Mouse (Mus musculus): Measurements from ENCODE around the gene Cadm3. TPM values are rescaled to one million over a fixed set of nuclear protein-coding genes. Genes with fewer than 3 reads are reported as not detected.
A peak's percentile ranks its signal among the peaks of the same experiment; 100 is the strongest.

Gene Cadm3
- total RNA-seq (2021) = 1 to 10 TPM; 3.9 to 6.1 TPM
- polyA plus RNA-seq (2012; rRNA removed) = 6.8 and 9.3 TPM in 2 replicates
- long read RNA-seq, partial matches to known transcripts = 0 of 2 reads
- long read RNA-seq, other reads (novel, unspliced or antisense) = 1 of 2 reads

DNA sequence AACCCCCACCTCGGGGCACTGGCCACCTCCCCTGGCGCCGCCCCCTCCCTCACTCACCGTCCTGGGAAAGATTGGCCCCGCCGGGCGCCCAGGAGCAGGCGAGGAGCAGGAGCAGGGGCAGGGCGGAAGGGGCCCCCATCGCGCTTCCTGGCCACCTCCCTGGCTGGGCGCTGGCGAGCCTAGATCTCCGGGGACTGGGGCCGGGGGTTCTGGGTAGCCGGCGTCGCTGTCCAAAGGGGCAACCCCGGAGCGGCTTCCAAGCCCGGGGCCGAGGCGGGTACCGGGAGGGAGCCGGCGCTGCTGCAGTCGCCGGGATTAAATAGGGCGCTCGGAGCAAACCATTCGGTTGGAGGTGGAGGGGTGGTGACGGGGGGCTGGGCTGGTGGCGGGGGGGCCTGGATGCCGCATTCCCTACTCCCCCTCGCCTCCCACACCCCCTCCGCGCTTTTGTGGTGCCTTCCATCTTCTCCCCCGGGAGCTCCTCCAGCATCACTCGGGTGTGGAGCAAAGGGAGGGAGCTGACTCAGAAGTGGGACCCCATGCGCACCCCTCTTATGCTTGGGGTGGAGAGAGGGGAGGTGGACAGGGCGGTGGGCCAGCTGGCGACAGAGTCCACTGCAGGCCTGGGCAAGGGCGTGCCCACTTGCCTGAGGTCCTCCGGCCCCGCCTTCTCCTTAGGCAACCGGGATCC lies at the start of gene Cadm3:
Cadm3 (minus strand) TSS at position 340 of the 691 bp plus-strand sequence.
- no peak for DNase-seq

DNA sequence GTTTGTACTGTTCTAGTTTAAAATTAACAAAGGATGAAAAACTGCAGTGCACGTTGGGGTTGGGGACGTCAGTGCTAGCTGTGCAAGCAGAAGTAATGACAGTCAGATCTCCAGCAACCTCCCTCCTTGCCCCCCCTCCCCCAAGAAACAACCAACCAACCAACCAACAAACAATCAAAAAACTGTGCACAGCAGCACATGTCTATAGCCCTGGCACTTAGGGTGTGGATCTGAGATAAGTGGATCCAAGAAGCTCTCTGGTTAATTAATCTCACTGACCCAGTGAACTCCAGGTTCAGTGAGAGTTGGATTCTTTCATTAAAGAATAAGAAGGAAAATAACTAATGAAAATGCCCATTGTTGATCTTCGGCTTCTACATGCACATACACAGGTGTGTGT lies 47.1 kb upstream of the Cadm3 start:
- no peak for DNase-seq

DNA sequence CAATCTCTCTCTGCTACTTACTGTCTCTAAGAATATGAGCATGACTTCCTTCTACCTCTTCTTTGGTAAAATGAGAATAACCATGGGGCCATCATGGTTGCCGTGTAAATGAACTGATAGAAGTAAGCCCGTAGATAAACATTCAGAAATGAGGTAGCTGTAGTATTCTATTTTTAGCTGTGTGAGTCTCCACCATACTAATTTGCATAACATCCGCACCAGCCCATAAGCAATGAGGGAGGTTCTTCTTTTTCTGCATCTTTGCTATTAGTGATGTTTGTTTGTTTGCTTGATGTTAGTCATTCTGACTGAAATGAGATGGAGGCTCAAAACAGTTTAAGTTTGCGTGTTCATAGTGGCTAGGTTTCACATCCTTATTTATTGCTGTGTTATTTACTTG lies 44.4 kb upstream of the Cadm3 start:
- DNase-seq = no peak

DNA sequence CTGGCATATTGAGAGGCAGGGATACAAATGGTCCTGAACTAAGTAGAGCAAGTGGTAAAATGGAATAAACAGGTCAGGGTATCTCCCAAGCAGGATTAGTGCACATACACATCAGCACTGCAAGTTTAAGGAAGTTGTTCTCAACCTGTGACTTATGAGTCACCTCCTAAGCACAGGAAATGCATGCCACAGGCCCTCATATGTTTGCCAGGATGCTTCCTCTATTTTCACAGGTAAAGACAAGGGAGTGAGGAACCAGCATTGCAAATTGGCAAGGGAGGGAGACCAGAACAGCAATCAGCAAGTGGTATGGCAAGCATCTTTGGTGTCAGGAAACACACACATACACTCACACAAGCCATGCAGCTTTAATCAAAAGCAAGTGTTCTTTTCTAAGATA lies 41.6 kb upstream of the Cadm3 start:
- DNase-seq = no peak

DNA sequence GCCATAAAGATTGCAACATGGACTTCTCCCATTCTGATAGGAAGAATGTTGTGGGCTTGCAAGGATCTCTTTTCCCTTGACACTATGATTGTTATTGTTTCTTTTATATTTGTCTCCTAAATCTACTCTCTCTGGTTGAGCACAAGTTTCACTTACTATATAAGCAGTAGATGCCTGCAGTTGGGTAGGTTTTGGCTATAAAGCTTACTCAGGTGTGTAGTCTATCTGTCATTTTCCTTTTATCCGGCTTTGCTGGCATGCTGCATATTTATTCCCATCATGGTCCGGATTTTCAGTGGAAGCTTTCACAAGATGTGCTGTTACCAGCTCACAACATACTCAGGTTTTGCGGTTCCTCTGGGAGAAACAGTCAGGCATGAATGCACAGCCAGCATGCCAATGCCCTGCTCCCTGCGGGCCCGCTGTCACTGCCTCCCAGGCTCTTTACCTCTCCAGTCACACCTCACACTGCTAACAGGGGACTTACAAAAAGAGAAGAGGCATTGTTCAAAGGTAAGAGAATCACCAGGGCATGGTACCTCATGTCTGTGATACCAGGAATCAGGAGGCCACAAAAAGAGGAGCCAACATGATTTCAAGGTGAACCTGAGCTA lies 37.3 kb upstream of the Cadm3 start:
- DNase-seq = no peak

DNA sequence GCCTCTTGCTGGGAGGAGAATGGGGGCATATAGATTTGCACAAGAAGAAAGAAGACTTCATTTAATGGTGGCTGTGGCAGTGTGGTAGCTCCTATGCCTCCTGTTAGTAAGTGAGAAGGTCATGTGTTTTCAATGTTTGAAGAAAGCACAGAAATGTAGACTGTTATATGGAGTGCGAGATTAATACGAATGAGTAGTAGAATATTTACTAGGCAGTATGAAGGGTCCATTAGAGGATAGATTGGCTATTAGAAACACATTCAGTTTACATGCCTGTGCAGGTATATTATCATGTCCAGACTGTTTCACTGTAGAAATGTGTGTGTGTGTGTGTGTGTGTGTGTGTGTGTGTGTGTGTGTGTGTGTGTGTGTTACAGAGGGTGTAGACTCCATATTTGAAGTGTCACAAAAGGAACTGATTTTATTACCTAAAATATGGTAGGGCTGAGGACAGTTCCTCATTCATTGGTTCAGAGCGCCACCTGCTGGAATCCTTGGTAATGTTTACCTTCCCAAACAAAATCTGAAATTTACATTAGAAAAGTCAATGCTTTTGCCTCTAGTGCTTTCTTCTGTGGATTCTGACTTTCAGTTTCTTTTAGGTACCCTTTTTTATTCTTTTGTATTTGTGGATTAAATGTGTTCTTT lies 31.0 kb upstream of the Cadm3 start:
- peak; percentile 16 for DNase-seq

DNA sequence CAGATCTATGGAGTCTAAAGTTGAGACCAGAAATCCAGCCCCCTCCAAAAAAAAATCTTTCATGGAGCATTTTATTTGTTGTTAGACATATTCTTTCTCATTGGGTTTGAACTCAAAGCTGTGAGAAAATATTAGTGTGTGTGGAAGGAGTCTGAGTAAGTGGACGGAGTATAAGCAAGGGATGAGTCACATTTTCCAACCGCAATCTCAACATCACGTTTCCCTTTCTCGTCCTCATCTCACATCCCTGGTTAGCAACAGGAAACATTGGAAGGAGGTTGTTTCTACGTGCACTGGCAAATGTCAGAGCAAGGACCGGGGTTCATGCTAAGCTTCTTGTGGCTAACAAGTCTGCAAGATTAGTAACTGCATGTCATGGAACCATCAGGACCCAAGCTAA lies 24.3 kb upstream of the Cadm3 start:
- DNase-seq = no peak

DNA sequence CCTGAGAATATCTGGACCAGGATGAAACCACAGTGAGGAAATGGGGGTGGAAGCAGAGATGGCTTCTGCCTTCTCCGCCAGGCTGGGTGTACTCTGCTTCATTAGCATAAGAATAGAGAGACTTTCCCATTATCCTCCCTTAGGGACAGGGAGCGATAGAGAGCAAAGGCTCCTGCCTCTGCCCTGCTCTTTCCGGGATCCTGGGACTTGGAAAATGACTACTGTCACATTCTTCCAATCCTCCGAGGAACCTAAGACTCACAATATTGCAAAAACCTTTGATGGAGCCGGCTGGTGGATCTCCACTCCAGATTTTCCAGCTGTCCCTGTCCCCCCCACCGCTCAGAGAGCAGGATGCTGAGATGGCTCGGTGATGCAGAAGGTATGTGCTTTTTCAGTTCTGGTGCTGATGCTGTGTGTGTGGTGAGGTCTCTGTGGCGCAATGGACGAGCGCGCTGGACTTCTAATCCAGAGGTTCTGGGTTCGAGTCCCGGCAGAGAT lies 22.5 kb upstream of the Cadm3 start:
- DNase-seq = peak; percentile 12

DNA sequence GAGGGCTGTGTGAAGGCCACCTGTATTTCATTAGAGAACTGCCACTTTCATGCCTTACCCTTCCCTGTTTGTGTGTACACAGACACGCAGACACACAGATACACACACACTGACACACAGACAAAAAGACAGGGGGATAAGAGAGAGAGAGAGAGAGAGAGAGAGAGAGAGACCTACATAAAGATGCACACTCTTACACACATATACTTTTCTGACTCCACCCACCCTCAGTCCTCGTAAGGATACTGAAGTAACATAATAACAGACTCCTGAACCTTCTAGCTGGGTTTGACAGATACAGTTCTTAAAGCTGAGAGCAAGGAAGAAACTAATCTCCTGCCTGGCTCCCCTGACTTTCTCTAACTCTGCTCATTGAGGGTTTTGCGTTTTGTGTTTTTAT lies 21.9 kb upstream of the Cadm3 start:
- DNase-seq = no peak

DNA sequence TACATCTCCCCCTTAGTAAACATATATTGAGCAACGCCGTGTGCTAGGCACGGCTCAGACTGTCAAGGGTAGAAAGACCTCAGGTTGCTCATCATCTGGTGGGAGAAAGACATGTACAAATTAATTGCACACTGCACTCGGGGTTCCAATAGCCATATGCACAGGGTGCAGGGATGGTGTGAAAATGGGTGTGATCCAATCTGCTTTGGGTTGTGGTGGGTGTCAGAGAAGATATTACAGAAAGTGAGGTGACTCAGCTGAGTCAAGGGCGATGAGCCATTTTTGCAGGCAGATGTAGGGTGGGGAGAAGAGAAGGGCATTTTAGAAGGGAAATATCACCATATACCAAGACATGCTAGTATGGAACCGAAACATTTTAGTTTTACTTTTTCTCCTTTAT lies 13.9 kb upstream of the Cadm3 start:
- DNase-seq = no peak

DNA sequence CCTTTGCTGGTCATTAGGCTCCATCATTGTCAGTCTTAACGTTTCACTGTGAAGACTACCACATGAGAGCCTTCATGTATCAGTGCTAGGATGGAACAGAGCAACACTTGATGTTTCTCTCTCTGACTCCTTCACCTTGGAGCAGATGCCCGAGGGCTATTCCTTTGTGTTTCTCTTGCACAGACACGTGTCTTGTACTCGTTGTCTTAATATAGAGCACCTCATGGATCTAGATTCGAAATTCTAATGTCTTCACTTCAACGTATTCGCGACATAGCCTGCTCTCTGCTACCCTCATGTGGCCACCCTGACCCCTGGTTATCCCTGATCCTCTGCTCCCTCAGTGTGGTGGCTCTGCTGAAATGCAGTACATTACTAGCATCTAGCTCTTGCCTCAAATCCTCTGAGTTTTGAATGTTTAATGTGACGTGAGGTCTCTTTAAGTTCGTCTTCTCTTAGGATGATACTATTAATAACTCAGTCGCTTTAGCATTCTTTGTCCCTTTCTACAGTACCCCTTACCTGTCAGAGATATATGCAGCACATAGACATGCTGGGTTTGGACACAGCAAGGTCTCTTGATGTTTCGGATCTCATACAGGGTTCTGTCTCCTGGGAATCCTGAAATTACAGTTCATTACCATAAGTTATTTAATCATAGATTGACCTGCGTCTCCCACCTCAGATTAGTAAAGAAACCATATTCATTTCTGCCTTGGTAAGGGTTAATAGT lies 10.1 kb upstream of the Cadm3 start:
- DNase-seq = peak; percentile 51

DNA sequence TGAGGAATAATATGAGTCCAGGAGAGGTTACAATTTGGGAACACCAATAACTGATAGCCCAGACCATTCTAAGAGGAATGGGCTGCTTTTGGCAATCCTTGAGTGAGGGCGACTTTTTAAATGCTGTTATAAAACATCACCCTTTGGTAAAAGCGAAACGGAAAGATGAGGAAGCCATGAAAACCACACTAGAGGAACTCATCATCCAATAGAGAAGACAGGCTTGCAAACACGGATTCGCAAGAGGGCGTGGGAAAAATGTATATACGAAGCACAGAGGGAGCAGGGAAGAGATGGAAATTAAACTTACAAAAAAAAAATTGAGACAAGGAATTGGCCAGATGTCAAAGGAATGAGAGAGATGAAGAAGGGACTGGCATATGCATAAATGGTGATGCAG lies 6.5 kb upstream of the Cadm3 start:
- no peak for DNase-seq

DNA sequence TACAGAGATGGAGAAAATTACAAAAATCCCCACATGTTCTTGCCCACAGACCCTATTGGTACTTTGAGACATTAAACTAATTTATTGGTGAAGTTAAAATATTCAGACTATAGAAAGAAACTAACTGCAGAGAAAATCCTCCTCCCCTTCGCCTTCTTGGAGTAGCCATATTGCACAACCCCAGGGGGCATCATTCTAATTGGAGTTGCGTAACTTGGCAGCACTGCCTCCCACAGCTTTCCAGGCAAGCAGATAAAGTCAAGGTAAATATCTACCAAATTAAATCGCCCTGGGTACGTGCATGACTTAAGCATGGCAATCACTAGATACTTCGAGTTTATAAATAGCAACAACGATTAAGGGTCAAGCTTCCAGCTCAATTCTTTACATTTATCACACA lies 4.1 kb upstream of the Cadm3 start:
- DNase-seq = no peak

DNA sequence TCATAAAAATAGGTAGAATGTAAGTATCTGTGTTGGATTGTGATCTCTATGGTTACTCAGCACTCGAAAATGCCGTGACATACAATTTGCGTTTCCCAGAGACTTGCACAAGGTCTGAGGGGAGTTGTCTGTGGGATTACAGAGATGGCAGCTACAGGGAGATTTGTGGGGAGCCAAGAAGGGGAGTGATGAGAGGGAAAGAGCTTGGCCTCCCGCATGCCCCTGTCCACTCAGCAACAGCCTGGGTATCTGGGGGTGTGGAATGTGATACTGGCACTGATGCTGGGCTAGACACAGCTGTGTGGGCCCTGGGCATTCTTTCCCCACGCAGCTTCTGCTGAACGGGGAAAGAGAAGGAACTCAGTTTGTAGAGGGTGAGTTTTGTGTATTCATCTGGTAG lies 3.0 kb upstream of the Cadm3 start:
- DNase-seq = no peak

DNA sequence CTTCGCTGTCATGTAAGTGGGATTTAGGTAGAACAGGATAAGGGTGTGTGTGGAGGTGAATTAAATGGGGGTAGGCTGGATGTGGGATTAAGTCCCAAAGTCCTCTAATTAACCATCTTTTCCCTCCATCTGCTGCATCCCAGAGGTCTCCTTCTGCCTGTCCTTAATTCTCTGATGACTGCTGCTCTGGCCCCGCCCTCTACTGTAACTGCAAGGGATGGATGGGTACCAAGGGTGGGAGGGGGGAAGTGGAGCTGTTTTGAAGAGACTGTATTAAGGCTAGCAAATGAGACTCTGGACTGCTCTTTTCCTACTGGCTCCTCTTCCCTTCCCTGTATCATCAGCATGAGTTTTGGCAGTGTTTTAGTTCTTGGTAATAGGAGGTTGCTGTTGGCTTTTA lies 2.1 kb upstream of the Cadm3 start:
- no peak for DNase-seq

DNA sequence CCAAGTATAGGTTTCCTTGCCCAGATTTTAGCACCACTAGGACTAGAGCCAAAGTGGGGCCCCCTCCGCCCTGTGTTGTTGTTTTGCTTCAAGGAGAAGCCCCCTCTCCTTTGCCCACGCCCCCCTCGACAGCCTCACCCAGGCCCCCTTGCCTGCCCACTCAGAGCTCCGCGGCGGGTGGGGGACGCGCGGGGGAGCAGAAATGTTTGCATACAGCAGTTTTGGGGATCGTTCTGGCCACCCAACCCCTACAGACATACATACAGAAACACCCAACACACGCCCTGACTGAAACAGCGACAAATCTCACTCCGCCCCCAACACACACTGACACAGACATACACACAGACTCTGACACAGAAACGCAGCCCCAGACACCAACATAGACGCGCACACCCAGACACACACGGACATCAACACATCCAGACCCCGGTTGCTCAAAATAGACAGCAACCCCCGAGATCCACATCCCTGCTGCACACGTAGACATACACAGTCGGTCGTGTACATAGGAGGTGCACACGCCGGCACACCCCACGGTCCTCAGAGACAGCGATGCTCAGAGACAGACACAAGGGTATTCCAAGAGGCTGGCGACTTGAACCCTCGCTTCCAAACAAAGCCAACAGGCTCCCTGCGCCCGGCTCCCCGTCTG lies 667 bp downstream of the Cadm3 start:
- DNase-seq = no peak

DNA sequence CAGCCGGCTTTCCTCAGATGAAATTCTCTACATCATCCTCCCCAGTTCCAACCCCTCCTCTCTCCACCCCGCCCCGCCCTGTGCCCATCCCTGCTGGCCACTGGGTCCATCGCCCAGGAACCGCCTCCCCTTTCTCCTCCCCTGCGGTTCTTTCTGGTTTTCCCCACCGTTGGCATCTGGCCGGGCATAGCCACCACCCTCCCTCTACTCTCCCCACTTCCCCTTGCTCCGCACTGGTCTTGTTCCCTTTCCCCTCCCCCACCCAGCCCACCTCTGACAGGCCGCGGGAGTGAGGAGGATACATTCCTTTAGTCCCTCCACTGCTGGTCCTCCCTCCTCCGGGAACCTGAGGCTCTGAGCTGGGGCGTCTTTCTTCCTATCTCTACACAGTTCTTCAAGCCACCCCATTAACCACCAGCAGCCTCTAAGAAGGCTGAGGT lies 1.5 kb downstream of the Cadm3 start:
- DNase-seq = no peak

DNA sequence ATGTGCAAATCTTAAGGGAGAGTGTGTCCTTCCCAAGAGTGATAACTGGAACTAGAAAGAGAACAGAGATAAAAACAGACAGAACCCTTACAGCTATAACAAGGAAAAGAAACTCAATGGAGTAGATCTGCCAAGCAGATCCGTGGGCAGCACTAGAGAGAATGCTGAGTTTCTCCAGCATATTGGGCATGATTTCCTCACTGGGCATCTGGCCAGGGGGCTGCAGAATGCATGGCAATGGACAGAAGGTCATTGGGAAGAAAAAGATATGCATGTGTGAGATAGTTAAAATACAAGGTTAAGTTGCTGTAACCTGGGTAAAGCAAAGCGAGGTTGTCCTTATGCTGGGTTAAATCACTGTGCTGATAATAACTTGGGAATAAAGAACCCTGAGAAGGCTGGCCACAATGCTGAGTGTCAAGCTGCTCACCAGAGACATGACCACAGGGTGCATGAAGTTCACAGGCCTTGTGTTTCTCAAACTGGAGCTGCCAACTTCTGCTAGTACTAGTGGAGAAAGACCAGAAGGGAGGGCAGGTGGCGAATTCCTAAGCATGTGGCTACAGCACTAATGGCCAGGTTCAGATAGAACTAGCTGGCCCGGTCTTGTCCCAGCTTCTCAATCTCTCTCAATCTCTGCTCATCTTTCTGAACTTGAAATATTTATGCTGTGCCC lies 3.2 kb downstream of the Cadm3 start:
- DNase-seq = no peak

DNA sequence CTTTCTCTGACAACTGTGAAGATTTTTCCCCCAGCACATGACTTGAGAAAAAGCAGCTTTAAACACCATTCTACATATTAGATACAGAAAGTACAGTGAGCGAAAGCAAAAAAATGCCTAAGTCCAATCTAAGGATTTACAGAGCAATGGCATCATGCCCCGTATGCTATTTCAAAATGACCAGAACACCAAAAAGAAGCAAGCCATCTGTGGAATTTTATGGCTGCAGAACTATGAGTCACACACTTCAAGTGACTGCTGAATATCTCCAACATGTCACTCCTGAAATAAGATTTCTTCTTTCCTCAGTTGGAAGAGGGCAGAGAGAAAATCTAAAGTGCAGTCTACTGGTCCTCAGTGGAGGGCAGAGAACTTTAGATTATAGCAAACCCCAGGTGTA lies 4.1 kb downstream of the Cadm3 start:
- DNase-seq = no peak

DNA sequence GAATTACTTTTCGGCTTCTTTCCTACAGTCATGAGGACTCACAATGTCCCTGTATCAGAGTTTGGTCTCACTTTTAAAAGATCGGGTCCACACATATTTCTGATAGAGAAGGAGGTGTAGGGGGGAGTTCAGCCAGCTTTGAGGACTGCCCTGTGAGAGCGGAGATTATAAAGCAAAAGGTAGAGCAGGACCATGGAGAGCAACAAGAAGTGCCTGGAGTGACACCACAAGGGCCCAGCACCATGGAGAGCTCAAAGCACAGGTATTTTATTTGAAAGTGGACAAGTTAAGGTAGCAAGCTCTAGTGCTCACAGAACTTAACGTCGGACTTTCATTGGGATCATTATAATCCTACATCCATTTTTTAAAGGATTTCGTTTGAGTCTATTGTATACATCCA lies 5.8 kb downstream of the Cadm3 start:
- peak; percentile 20 for DNase-seq

DNA sequence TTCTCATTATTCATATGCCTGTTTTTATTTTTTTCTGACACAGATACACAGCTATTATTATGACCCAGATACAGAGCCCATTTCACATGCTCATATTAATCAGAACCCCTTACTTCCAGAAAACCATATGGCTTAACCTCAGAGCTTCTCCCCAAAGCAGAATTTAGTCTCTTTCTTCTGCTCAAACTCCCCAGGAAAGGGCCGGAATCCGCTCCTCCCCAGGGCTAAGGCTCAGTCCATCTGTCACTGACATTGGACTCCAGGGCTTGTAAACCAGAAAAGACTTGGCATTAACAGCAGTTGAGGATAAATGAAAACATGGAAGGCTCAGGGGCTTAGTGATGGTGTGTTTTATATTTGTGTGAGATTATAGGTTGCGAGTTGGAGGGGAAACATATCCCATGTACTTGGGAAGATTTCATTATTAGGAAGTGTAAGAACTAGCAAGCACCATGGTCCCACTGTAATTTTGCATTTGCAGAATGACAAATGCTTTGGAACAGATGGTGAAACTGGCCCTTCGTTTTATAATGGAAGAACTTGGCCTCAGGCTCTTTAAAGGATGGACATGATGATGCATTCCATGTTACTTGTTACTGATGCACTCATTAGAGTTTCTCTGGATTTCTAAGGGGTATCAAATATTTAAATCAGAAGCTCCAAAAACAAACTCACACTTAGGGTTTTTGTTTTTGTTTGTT lies 7.8 kb downstream of the Cadm3 start:
- no peak for DNase-seq

Measured in adrenal gland, adult 2 months (tissue).